Mouse (Mus musculus) ES-Bruce4 (cell line): ENCODE data around the gene Morn3. TPM values are rescaled to one million over a fixed set of nuclear protein-coding genes. Genes with fewer than 3 reads are reported as not detected.

Experiments
- H3K27ac ChIP-seq: 2 replicates; pipeline ENCODE4 v1.5.1; 2012; ENCODE audit warnings: low read length, inconsistent platforms; ENCODE audit not compliant: insufficient read depth
- H3K27me3 ChIP-seq: 2 replicates; pipeline ENCODE4 v1.6.1; 2012; ENCODE audit warnings: mild to moderate bottlenecking, low read length, inconsistent platforms; ENCODE audit not compliant: control insufficient read depth, poor library complexity, insufficient read depth, severe bottlenecking
- H3K36me3 ChIP-seq: 2 replicates; pipeline ENCODE4 v1.6.1; 2012; ENCODE audit warnings: inconsistent platforms, mild to moderate bottlenecking, low read length, moderate library complexity; ENCODE audit not compliant: control insufficient read depth, poor library complexity, insufficient read depth, severe bottlenecking
- H3K4me1 ChIP-seq: one replicate; pipeline ENCODE4 v1.8.1; 2011; ENCODE audit warnings: low read length; ENCODE audit not compliant: control insufficient read depth, insufficient read depth
- H3K4me3 ChIP-seq: 2 replicates; pipeline ENCODE4 v1.5.1; 2011; ENCODE audit warnings: low read depth, mild to moderate bottlenecking, low read length
- H3K9ac ChIP-seq: 2 replicates; pipeline ENCODE4 v1.6.1; 2012; ENCODE audit warnings: low read depth, mild to moderate bottlenecking, inconsistent platforms; ENCODE audit not compliant: poor library complexity, severe bottlenecking
- H3K9me3 ChIP-seq: replicated peaks from 2 replicates; pipeline ENCODE4 v1.6.1; 2012; ENCODE audit warnings: mild to moderate bottlenecking, low read length, inconsistent platforms; ENCODE audit not compliant: control insufficient read depth, poor library complexity, insufficient read depth, severe bottlenecking
- CTCF ChIP-seq: IDR thresholded peaks from one replicate; pipeline ENCODE4 v1.8.1; 2011; ENCODE audit warnings: low read depth, low read length
- EP300 ChIP-seq: IDR thresholded peaks from 2 replicates; pipeline ENCODE4 v1.6.1; 2011; ENCODE audit warnings: low read depth, low read length; ENCODE audit not compliant: insufficient read depth
- POLR2A ChIP-seq: IDR thresholded peaks from one replicate; pipeline ENCODE4 v1.8.1; 2011; ENCODE audit warnings: low read length; ENCODE audit not compliant: insufficient read depth
- polyA plus RNA-seq: library from polyadenylated mRNA; stranded (reverse); fragments of >200 nt; gene quantifications from 2 replicates; pipeline ENCODE4 v1.2.4, GENCODE M21; 2011; ENCODE audit warnings: low read depth; ENCODE audit not compliant: missing spikeins, insufficient read depth, insufficient read length

Morn3 gene
- polyA plus RNA-seq, 1 experiment = not detected

DNA sequence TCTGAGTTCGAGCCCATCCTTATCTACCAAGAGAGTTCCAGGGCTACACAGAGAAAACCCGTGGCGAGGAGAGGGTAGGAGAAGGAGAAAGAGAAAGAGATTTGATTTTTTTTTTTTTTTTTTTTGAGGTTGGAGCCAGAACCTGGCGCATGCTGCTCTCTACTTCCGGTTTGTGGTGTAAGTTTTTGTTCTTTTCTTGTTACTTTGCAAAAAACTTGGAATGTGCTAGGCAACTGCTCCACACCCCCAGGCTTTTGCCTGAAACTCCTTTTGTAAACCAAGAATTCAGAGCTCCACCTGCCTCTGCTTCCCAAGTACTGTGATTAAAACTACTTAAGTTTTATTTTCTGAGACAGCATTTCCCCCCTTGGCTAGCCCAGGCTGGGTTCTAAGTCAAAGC lies 8.7 kb downstream of the Morn3 start:
- Histone ChIP-seq H3K9ac (peak overlapping the region; percentile 50), H3K9me3 (no peaks in the 10 kb centered on the region), H3K36me3 (no peaks in the 10 kb centered on the region), H3K27ac (peak overlapping the region; percentile 85), H3K4me3 (no peak overlapping the region), H3K4me1 (peaks cover 10% of the 10 kb centered on the region), H3K27me3 (no peaks in the 10 kb centered on the region)
- TF ChIP-seq POLR2A = no peak
- no peak for TF ChIP-seq CTCF
- TF ChIP-seq EP300 = no peak

DNA sequence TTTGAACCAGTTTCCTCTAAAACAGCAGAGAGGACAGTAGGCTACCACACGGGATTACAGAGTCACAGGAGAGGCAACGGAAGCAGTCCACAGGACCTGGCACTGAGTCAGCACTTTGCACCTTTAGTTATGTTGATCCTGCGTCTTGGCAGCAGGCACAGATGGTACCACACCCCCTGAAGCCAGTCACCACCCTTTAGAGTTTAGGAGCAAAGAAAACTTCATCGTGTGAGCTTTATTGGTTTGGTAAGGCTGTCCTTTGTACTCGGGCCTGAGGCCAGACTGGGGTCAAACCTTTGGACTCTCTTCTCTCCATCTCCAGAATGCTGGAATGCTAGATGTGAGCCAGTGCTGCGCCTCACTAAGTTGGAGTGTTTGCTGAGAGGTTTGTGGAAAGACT lies 11.3 kb downstream of the Morn3 start:
- Histone ChIP-seq H3K27me3 (no peaks in the 10 kb centered on the region), H3K36me3 (no peaks in the 10 kb centered on the region), H3K4me3 (no peak overlapping the region), H3K9me3 (0 out of 2 replicates have a peak, but pooled peaks cover 3% of the 10 kb centered on the region), H3K9ac (no peak overlapping the region), H3K4me1 (peaks cover 7% of the 10 kb centered on the region), H3K27ac (peak overlapping the region; percentile 66)
- TF ChIP-seq EP300 (peak; percentile 85), POLR2A (no peak), CTCF (no peak)

DNA sequence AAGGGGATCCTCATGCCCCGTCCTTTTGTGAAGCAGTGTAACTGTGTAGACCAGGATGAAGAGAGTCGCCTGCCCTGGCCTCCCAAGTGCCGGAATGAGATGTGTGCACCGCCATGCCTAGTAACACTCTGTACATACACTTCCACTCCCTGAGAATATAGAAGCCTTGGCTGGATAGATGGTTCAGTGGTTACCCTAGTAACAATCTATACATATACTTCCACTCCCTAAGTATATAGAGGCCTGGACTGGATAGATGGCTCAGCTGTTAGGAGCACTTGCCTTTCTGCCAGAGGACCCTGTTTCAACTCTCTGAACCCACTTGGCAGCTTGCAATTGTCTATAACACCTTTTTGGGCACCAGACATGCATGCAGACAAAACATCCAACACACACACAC lies 11.7 kb downstream of the Morn3 start:
- Histone ChIP-seq H3K4me1 (peaks cover 6% of the 10 kb centered on the region), H3K36me3 (no peaks in the 10 kb centered on the region), H3K27ac (peak overlapping the region; percentile 66), H3K4me3 (no peak overlapping the region), H3K9me3 (0 out of 2 replicates have a peak, but pooled peaks cover 3% of the 10 kb centered on the region), H3K27me3 (no peaks in the 10 kb centered on the region), H3K9ac (no peak overlapping the region)
- TF ChIP-seq EP300 = no peak
- no peak for TF ChIP-seq POLR2A
- TF ChIP-seq CTCF = no peak

DNA sequence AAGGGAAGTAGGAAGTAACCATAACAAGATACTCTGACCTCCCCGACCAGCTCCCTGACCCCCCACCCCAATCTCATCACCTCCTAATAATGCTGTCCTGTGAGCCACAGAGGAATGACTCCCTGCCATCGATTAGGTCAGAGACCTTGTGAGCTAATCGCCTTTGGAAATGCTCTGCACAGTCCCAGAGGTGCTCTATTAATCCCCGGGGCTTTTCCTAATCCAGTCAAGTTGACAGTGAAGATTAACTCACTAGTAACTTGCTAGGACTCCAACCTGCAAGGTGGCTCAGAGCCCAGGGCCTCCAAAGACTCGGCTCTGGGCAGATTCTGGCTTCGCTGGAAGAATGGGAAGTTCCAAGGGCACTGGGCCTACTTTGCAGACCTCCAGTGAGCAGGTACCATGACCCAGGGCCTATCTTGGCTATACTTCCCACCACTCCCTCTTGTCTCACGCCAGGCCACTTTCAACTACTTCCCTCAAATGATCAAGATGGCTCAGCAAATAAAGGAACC lies 13.1 kb downstream of the Morn3 start:
- H3K36me3 ChIP-seq = no peaks in the 10 kb centered on the region
- H3K27me3 ChIP-seq = no peaks in the 10 kb centered on the region
- H3K27ac ChIP-seq = no peak overlapping the region; the same call in 1 of the 2 replicates
- 0 out of 2 replicates have a peak, but pooled peaks cover 3% of the 10 kb centered on the region for H3K9me3 ChIP-seq
- H3K9ac ChIP-seq = no peak overlapping the region
- H3K4me3 ChIP-seq = no peak overlapping the region
- H3K4me1 ChIP-seq = peaks cover 6% of the 10 kb centered on the region
- no peak for TF ChIP-seq POLR2A
- no peak for TF ChIP-seq EP300

DNA sequence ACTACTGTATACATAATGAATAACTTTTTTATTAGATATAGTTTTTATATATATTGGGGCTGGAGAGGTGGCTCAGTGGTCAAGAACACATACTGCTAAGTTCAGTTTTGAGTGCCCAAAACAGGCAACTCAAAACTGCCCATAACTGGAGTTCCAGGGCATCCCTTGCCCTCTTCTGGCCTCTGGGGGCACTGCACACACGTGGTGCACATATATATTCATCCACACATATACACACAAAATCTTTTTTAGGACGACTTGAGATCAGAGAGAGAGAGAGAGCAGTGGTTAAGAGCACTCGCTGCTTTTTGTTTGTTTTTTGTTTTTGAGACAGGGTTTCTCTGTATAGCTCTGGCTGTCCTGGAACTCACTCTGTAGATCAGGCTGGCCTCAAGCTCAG lies 15.5 kb downstream of the Morn3 start:
- H3K27me3 ChIP-seq = no peaks in the 10 kb centered on the region
- TF ChIP-seq CTCF = peak; percentile 9
- no peak for TF ChIP-seq EP300
- H3K4me1 ChIP-seq = peaks cover 2% of the 10 kb centered on the region
- H3K27ac ChIP-seq = no peak overlapping the region
- no peak overlapping the region for H3K9ac ChIP-seq
- 0 out of 2 replicates have a peak, but pooled peaks cover 3% of the 10 kb centered on the region for H3K9me3 ChIP-seq
- no peak overlapping the region for H3K4me3 ChIP-seq
- H3K36me3 ChIP-seq = no peaks in the 10 kb centered on the region

DNA sequence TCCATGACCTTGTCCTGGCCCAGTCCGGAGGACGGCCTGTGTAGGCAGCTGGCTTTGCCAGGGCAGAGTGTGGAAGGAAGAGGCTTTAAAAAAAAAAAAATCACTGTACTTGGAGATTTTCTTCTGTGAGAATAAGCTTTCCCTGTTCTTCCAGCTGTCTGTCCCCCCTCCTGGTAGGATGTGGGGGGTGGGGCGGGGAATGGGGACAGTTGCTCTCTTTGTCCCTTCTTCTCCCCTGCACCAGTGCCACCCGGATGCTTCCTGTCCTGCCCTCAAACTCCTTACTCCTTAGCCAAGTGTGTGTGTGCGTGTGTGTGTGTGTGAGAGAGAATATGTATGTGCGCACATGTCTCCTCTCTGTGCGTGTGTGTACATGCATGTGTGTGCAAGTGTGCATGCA lies 17.1 kb downstream of the Morn3 start:
- Histone ChIP-seq H3K4me3 (no peak overlapping the region), H3K27ac (no peak overlapping the region), H3K9ac (no peak overlapping the region)

More for the DNA sequence above, 17.1 kb downstream of the Morn3 start:
- 0 out of 2 replicates have a peak, but pooled peaks cover 3% of the 10 kb centered on the region for H3K9me3 ChIP-seq
- TF ChIP-seq EP300 (no peak), POLR2A (no peak), CTCF (no peak)
- no peaks in the 10 kb centered on the region for H3K36me3 ChIP-seq
- no peaks in the 10 kb centered on the region for H3K27me3 ChIP-seq
- H3K4me1 ChIP-seq = peaks cover 4% of the 10 kb centered on the region
